Mouse (Mus musculus): Measurements from ENCODE around the gene Gpr61. TPM values are rescaled to one million over a fixed set of nuclear protein-coding genes. Genes with fewer than 3 reads are reported as not detected.

The Gpr61 gene
- total RNA-seq, 2 experiments from 2014 or later = not detected

- DNase-seq = no peak
Observed at GRCm38 (mm10) chr3:108129804-108130203, 24.9 kb downstream of the Gpr61 start.

GRCm38 (mm10) chr3:108129367-108129766 is 25.3 kb downstream of the Gpr61 start:
- no peak for DNase-seq

GRCm38 (mm10) chr3:108128520-108128919 is 26.2 kb downstream of the Gpr61 start:
- no peak for DNase-seq

GRCm38 (mm10) chr3:108126327-108126726 is 28.4 kb downstream of the Gpr61 start:
- DNase-seq = no peak

- no peak for DNase-seq
Observed at GRCm38 (mm10) chr3:108124131-108124530, 30.6 kb downstream of the Gpr61 start.

GRCm38 (mm10) chr3:108123242-108123641 is 31.4 kb downstream of the Gpr61 start:
- DNase-seq = no peak

GRCm38 (mm10) chr3:108121101-108121500 is 33.6 kb downstream of the Gpr61 start:
- DNase-seq = no peak

- DNase-seq = no peak
Observed at GRCm38 (mm10) chr3:108117465-108117864, 37.2 kb downstream of the Gpr61 start.

GRCm38 (mm10) chr3:108113591-108114289 is 40.9 kb downstream of the Gpr61 start:
- no peak for DNase-seq

- DNase-seq = no peak
Observed at GRCm38 (mm10) chr3:108112666-108113065, 42.0 kb downstream of the Gpr61 start.

GRCm38 (mm10) chr3:108112246-108112645 is 42.4 kb downstream of the Gpr61 start:
- no peak for DNase-seq

GRCm38 (mm10) chr3:108111320-108111719 is 43.4 kb downstream of the Gpr61 start:
- DNase-seq = no peak

GRCm38 (mm10) chr3:108105281-108105680 is 49.4 kb downstream of the Gpr61 start:
- no peak for DNase-seq

- DNase-seq = no peak
Observed at GRCm38 (mm10) chr3:108102075-108102474, 52.6 kb downstream of the Gpr61 start.

- DNase-seq = no peak
Observed at GRCm38 (mm10) chr3:108101594-108101993, 53.1 kb downstream of the Gpr61 start.

Other genes with a start within 250 kb of the Gpr61 start
- 10 to 100 TPM; 23.0 to 23.2 TPM for gene Gstm7, start 223.1 kb downstream of the Gpr61 start, total RNA-seq (2021)
- gene Gstm6, start 211.1 kb downstream of the Gpr61 start, total RNA-seq (2021) = 1 to 10 TPM; 4.1 to 4.5 TPM
- not detected for gene Gstm3, start 185.6 kb downstream of the Gpr61 start, total RNA-seq (2021)
- 10 to 100 TPM; 43.2 to 43.6 TPM for gene Gstm2, start 168.4 kb downstream of the Gpr61 start, total RNA-seq (2021)
- gene Gstm1, start 136.9 kb downstream of the Gpr61 start, total RNA-seq (2021) = 10 to 100 TPM; 46.2 to 48.4 TPM
- 10 to 100 TPM; 11.8 to 12.7 TPM for gene Gstm4, start 110.0 kb downstream of the Gpr61 start, total RNA-seq (2021)
- 10 to 100 TPM; 16.7 to 16.9 TPM for gene Ampd2, start 68.2 kb downstream of the Gpr61 start, total RNA-seq (2021)
- under 1 TPM; 0.31 to 0.34 TPM for gene Gnat2, start 62.1 kb downstream of the Gpr61 start, total RNA-seq (2021)
- 10 to 100 TPM; 41.6 to 41.8 TPM for gene Gnai3, start 8.7 kb downstream of the Gpr61 start, total RNA-seq (2021)
- gene Amigo1, start 31.5 kb upstream of the Gpr61 start, total RNA-seq (2021) = 1 to 10 TPM; 7.1 to 8.1 TPM
- 1 to 10 TPM; 4.9 to 5.4 TPM for gene Cyb561d1, start 46.3 kb upstream of the Gpr61 start, total RNA-seq (2021)
- gene Atxn7l2, start 56.1 kb upstream of the Gpr61 start, total RNA-seq (2021) = 1 to 10 TPM; 6.9 to 7.7 TPM
- gene Sypl2, start 71.8 kb upstream of the Gpr61 start, total RNA-seq (2021) = 1 to 10 TPM; 2.6 to 4.1 TPM
- gene Psma5, start 102.0 kb upstream of the Gpr61 start, total RNA-seq (2021) = 10 to 100 TPM; 77.4 to 81.8 TPM
- 10 to 100 TPM; 28.9 to 32.3 TPM for gene Sort1, start 129.2 kb upstream of the Gpr61 start, total RNA-seq (2021)
- 10 to 100 TPM; 44.7 to 57.2 TPM for gene Mybphl, start 210.0 kb upstream of the Gpr61 start, total RNA-seq (2021)
- 1 to 10 TPM; 6.7 to 8.8 TPM for gene Psrc1, start 229.0 kb upstream of the Gpr61 start, total RNA-seq (2021)